Comparison of ENCODE assay signal across 18 mouse cellular contexts in the genomic region with DNA sequence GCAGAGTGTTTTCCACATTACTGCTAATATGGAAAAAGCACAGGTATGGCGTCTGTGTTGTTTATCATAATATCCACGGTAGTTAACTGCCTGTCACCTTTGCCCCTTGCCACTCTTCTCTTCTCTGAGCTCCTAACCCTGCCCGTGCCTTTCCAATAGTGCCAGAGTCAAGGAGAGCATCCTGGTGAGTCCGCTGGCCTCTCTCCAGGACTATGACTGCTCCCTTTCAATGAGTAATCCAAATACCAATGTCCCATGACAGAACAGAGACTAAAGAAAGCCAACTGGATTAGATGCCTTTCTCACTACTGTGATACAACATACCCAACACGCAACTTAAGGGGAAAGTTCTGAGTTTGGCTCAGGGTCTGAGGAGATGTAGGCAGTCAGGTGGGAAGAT.
DNase-seq lines count a peak whose midpoint lies in the region; ATAC-seq lines count a peak whose summit lies in the region.
"Had no signal": no experiment of that assay in that cellular context is flagged by ENCODE, and none has a peak within 500 bp of the region (broad histone marks: within the 10 kb centered on the region; RNA-seq: fewer than 3 reads in every experiment).

No protein-coding gene starts in this region.

- 84% methylated on average over 5 of the region's 5 CpGs for WGBS in forebrain, embryonic 12.5 days

- H3K4me2 ChIP-seq in forebrain, embryonic 12.5 days = no peak overlapping the region
- H3K4me2 ChIP-seq: heart, embryonic 12.5 days; liver, embryonic 11.5 days; lung, embryonic 14.5 days; midbrain, embryonic 15.5 days had no signal

- H3K27ac ChIP-seq in forebrain, embryonic 12.5 days = no peak overlapping the region
- H3K27ac ChIP-seq: embryonic facial prominence, embryonic 10.5 days; midbrain, embryonic 15.5 days had no signal

- ATAC-seq in forebrain, embryonic 12.5 days (ENCODE audit: low FRiP score) = no peak
- ATAC-seq: midbrain, embryonic 15.5 days had no signal

- no peak overlapping the region for H3K4me3 ChIP-seq in forebrain, embryonic 12.5 days (replicated peaks)
- H3K4me3 ChIP-seq: embryonic facial prominence, embryonic 10.5 days; erythroblast, embryonic 14.5 days; heart, embryonic 12.5 days; midbrain, embryonic 15.5 days had no signal

- H3K36me3 ChIP-seq in forebrain, embryonic 12.5 days (replicated peaks) = no peaks in the 10 kb centered on the region
- H3K36me3 ChIP-seq: embryonic facial prominence, embryonic 10.5 days; heart, embryonic 12.5 days; midbrain, embryonic 15.5 days had no signal

- no peaks in the 10 kb centered on the region for H3K4me1 ChIP-seq in forebrain, embryonic 12.5 days
- H3K4me1 ChIP-seq: embryonic facial prominence, embryonic 10.5 days; heart, embryonic 12.5 days; midbrain, embryonic 15.5 days had no signal

- H3K27me3 ChIP-seq in forebrain, embryonic 12.5 days = 0 out of 2 replicates have a peak, but pooled peaks cover 4% of the 10 kb centered on the region
- H3K27me3 ChIP-seq: heart, embryonic 12.5 days; midbrain, embryonic 15.5 days had no signal

- DNase-seq in adrenal gland, adult (ENCODE audit: inconsistent age in 2 of 2, low spot score in 1 of 2) = peak; percentile 53 to 87
- DNase-seq in adrenal gland, adult 18-20 months (ENCODE audit: low spot score in 2 of 2) = no peak
- DNase-seq in Muller cell, postnatal 12 days (ENCODE audit: inconsistent ontology term) = peak; percentile 68
- DNase-seq in kidney, adult 18-20 months = peak; percentile 79
- peak; percentile 90 to 92 for DNase-seq in kidney, postnatal 25 days
- DNase-seq in spleen, postnatal 36 days (ENCODE audit: low spot score in 2 of 2) = no peak
- no peak for DNase-seq in frontal cortex, postnatal 25 days (ENCODE audit: low spot score in 2 of 2)
- DNase-seq: cerebellum, postnatal 14 days; gastrocnemius, postnatal 25 days; heart, postnatal 36 days; lung, embryonic 14.5 days; thymus, adult 2 months had no signal

- no peak overlapping the region for H3K9ac ChIP-seq in forebrain, embryonic 12.5 days
- H3K9ac ChIP-seq: heart, embryonic 12.5 days; lung, embryonic 14.5 days; midbrain, embryonic 15.5 days had no signal

- no peaks in the 10 kb centered on the region for H3K9me3 ChIP-seq in forebrain, embryonic 12.5 days
- H3K9me3 ChIP-seq: embryonic facial prominence, embryonic 10.5 days; heart, embryonic 12.5 days; midbrain, embryonic 15.5 days had no signal

Comparison
In these comparisons a context has a peak if more than half of its experiments do, and no peak if none do; other contexts are left out.
1. DNase-seq: peak in adrenal gland, adult (2 of 2), Muller cell, postnatal 12 days (single experiment), kidney, adult 18-20 months (single experiment) and kidney, postnatal 25 days (2 of 2); none in adrenal gland, adult 18-20 months (0 of 2), spleen, postnatal 36 days (0 of 2) and frontal cortex, postnatal 25 days (0 of 2).